In the genomic region with DNA sequence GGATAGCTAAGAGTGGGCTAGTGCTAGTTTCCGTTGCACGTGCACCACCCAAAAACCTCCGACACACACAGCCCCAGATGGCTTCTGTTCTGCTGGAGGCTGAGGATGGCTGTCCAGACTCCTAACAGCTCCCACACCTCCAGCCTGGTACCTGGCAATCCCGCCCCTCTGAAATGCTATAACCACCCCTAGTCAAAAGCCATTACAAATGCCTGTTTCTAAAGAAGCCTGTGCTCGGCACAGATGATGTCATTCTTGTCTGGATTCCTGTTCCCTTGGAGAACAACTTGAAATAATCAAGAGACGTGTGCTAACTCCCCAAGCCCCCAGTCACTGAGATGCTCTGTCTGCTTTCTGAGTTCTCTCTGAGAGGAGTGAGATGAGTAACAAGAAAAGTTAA, we compare ENCODE assay signal across 8 mouse cellular contexts.
A peak's percentile ranks its signal among the peaks of the same experiment; 100 is the strongest.
DNase-seq lines count a peak whose midpoint lies in the region; ATAC-seq and TF ChIP-seq lines count a peak whose summit lies in the region.

No protein-coding gene starts in this region.

- DNase-seq in hindbrain, postnatal 0 days (ENCODE audit: low spot score): peak; percentile 12
- peak; percentile 46 for DNase-seq in embryonic facial prominence, embryonic 10.5 days (ENCODE audit: low spot score)
- peak in 1 of 2 experiments; percentile 15 for DNase-seq in heart, adult 2 months
- no peak for DNase-seq in midbrain, embryonic 10.5 days (ENCODE audit: low spot score)
- DNase-seq in c-Kit-positive CD71-positive TER-119-positive erythroid progenitor cells, embryonic 14.5 days (ENCODE audit: low spot score): no peak

- H3K4me1 ChIP-seq in hindbrain, postnatal 0 days (ENCODE audit: insufficient read depth, low read length): peaks cover 4% of the 10 kb centered on the region; the same call in 1 of the 2 replicates
- H3K4me1 ChIP-seq in hindbrain, embryonic 16.5 days (ENCODE audit: control insufficient read depth, insufficient read depth, low read depth, low read length): peaks cover 6% of the 10 kb centered on the region
- H3K4me1 ChIP-seq in embryonic facial prominence, embryonic 10.5 days: peaks cover 40% of the 10 kb centered on the region
- H3K4me1 ChIP-seq in heart, adult 2 months (ENCODE audit: control insufficient read depth, insufficient read depth, low read length): peaks cover 8% of the 10 kb centered on the region
- H3K4me1 ChIP-seq in intestine, embryonic 16.5 days (ENCODE audit: control insufficient read depth, insufficient read depth, low read length): peaks cover 21% of the 10 kb centered on the region
- H3K4me1 ChIP-seq in midbrain, embryonic 10.5 days: no peaks in the 10 kb centered on the region

- H3K27ac ChIP-seq in hindbrain, postnatal 0 days: no peak overlapping the region; the same call in 1 of the 2 replicates
- H3K27ac ChIP-seq in hindbrain, embryonic 16.5 days (ENCODE audit: low read depth, low read length): no peak overlapping the region
- H3K27ac ChIP-seq in embryonic facial prominence, embryonic 10.5 days (replicated peaks): peak overlapping the region; percentile 21; the same call in 1 of the 2 replicates
- H3K27ac ChIP-seq in heart, adult 2 months: peak overlapping the region; percentile 26
- peak overlapping the region; percentile 54 for H3K27ac ChIP-seq in intestine, embryonic 16.5 days (ENCODE audit: low read length)
- H3K27ac ChIP-seq in midbrain, embryonic 10.5 days (replicated peaks): no peak overlapping the region

- intact Hi-C loops in heart, adult 2 months (cut with DNase I): loop anchor here (5.0 kb wide), 1 partner anchor 76 kb away; no protein-coding TSS in a partner anchor

- H3K27me3 ChIP-seq in hindbrain, postnatal 0 days (ENCODE audit: insufficient read depth, low read length): no peaks in the 10 kb centered on the region
- no peaks in the 10 kb centered on the region for H3K27me3 ChIP-seq in hindbrain, embryonic 16.5 days (replicated peaks; ENCODE audit: control insufficient read depth, insufficient read depth, low read length)
- no peaks in the 10 kb centered on the region for H3K27me3 ChIP-seq in embryonic facial prominence, embryonic 10.5 days (replicated peaks; ENCODE audit: low read depth, poor library complexity, severe bottlenecking)
- no peaks in the 10 kb centered on the region for H3K27me3 ChIP-seq in heart, adult 2 months (ENCODE audit: control insufficient read depth, insufficient read depth, low read length)
- no peaks in the 10 kb centered on the region for H3K27me3 ChIP-seq in intestine, embryonic 16.5 days (replicated peaks; ENCODE audit: control insufficient read depth, insufficient read depth, low read length)
- no peaks in the 10 kb centered on the region for H3K27me3 ChIP-seq in midbrain, embryonic 10.5 days (ENCODE audit: low read depth, poor library complexity, severe bottlenecking)

- no peak overlapping the region for H3K9ac ChIP-seq in hindbrain, postnatal 0 days (replicated peaks; ENCODE audit: low read length)
- H3K9ac ChIP-seq in hindbrain, embryonic 16.5 days (ENCODE audit: low read depth, low read length): no peak overlapping the region
- H3K9ac ChIP-seq in heart, adult 2 months (ENCODE audit: low read depth, low read length): no peak overlapping the region
- H3K9ac ChIP-seq in intestine, embryonic 16.5 days (ENCODE audit: low read depth, low read length): no peak overlapping the region

- no peak for TF ChIP-seq CTCF in hindbrain, postnatal 0 days (IDR thresholded peaks at IDR 0.05; ENCODE audit: low read depth)
- no peak for TF ChIP-seq CTCF in heart, adult 2 months (IDR thresholded peaks at IDR 0.05)

- H3K4me3 ChIP-seq in hindbrain, postnatal 0 days (ENCODE audit: low read length): no peak overlapping the region
- no peak overlapping the region for H3K4me3 ChIP-seq in hindbrain, embryonic 16.5 days (ENCODE audit: low read length)
- H3K4me3 ChIP-seq in embryonic facial prominence, embryonic 10.5 days: no peak overlapping the region
- no peak overlapping the region for H3K4me3 ChIP-seq in heart, adult 2 months
- H3K4me3 ChIP-seq in intestine, embryonic 16.5 days (ENCODE audit: low read length): no peak overlapping the region
- H3K4me3 ChIP-seq in midbrain, embryonic 10.5 days: no peak overlapping the region

- no peak overlapping the region for H3K4me2 ChIP-seq in hindbrain, postnatal 0 days (ENCODE audit: low read depth, low read length)
- no peak overlapping the region for H3K4me2 ChIP-seq in hindbrain, embryonic 16.5 days (ENCODE audit: low read length)
- no peak overlapping the region for H3K4me2 ChIP-seq in intestine, embryonic 16.5 days (ENCODE audit: low read depth, low read length)

- TF ChIP-seq POLR2A in heart, adult 2 months (IDR thresholded peaks at IDR 0.05; ENCODE audit: insufficient read depth, low read depth, low read length): no peak

- 53% methylated on average over 6 of the region's 6 CpGs for WGBS in hindbrain, postnatal 0 days
- 61% methylated on average over 6 of the region's 6 CpGs for WGBS in hindbrain, embryonic 16.5 days
- WGBS in embryonic facial prominence, embryonic 10.5 days: 61% methylated on average over 6 of the region's 6 CpGs
- 50% methylated on average over 6 of the region's 6 CpGs for WGBS in heart, adult 2 months
- WGBS in intestine, embryonic 16.5 days: 54% methylated on average over 6 of the region's 6 CpGs
- 76% methylated on average over 6 of the region's 6 CpGs for WGBS in midbrain, embryonic 10.5 days

- H3K36me3 ChIP-seq in hindbrain, postnatal 0 days (ENCODE audit: insufficient read depth, low read length): no peaks in the 10 kb centered on the region
- no peaks in the 10 kb centered on the region for H3K36me3 ChIP-seq in hindbrain, embryonic 16.5 days (ENCODE audit: control insufficient read depth, insufficient read depth, low read length)
- no peaks in the 10 kb centered on the region for H3K36me3 ChIP-seq in embryonic facial prominence, embryonic 10.5 days (replicated peaks)
- H3K36me3 ChIP-seq in heart, adult 2 months (ENCODE audit: control insufficient read depth, insufficient read depth, low read length): peaks cover 3% of the 10 kb centered on the region
- H3K36me3 ChIP-seq in intestine, embryonic 16.5 days (ENCODE audit: control insufficient read depth, insufficient read depth, low read length): no peaks in the 10 kb centered on the region
- H3K36me3 ChIP-seq in midbrain, embryonic 10.5 days: no peaks in the 10 kb centered on the region

- no peaks in the 10 kb centered on the region for H3K9me3 ChIP-seq in hindbrain, postnatal 0 days (ENCODE audit: low read length)
- no peaks in the 10 kb centered on the region for H3K9me3 ChIP-seq in hindbrain, embryonic 16.5 days (ENCODE audit: control insufficient read depth, low read length)
- H3K9me3 ChIP-seq in embryonic facial prominence, embryonic 10.5 days: no peaks in the 10 kb centered on the region
- H3K9me3 ChIP-seq in intestine, embryonic 16.5 days (ENCODE audit: control insufficient read depth, low read length): no peaks in the 10 kb centered on the region
- H3K9me3 ChIP-seq in midbrain, embryonic 10.5 days (replicated peaks): no peaks in the 10 kb centered on the region

- no peaks in the 10 kb centered on the region for H3K79me2 ChIP-seq in heart, adult 2 months (replicated peaks; ENCODE audit: control insufficient read depth, insufficient read depth, low read length)

- no peak for TF ChIP-seq EP300 in heart, adult 2 months (IDR thresholded peaks at IDR 0.05; ENCODE audit: insufficient read depth, low read depth, low read length)

- 0 out of 2 replicates have a peak, but pooled peaks have one; percentile 21 for ATAC-seq in hindbrain, postnatal 0 days
- ATAC-seq in hindbrain, embryonic 16.5 days: no peak
- ATAC-seq in intestine, embryonic 16.5 days: no peak
- ATAC-seq in granulocyte monocyte progenitor cell, adult 5-6 weeks (replicated peaks; ENCODE audit: poor library complexity, severe bottlenecking): no peak

Comparison
In these comparisons a context has a peak if more than half of its experiments do, and no peak if none do; other contexts are left out.
1. DNase-seq: peak in hindbrain, postnatal 0 days (single experiment) and embryonic facial prominence, embryonic 10.5 days (single experiment); none in midbrain, embryonic 10.5 days (single experiment) and c-Kit-positive CD71-positive TER-119-positive erythroid progenitor cells, embryonic 14.5 days (single experiment).
2. H3K27ac ChIP-seq: peak in embryonic facial prominence, embryonic 10.5 days (single experiment), heart, adult 2 months (single experiment) and intestine, embryonic 16.5 days (single experiment); none in hindbrain, postnatal 0 days (single experiment), hindbrain, embryonic 16.5 days (single experiment) and midbrain, embryonic 10.5 days (single experiment).